Mouse (Mus musculus): ENCODE data around the gene Zfp1. TPM values are rescaled to one million over a fixed set of nuclear protein-coding genes. Genes with fewer than 3 reads are reported as not detected.

Gene Zfp1
- polyA plus RNA-seq, 1 experiment from 2014 or later = 21.2 TPM

DNA sequence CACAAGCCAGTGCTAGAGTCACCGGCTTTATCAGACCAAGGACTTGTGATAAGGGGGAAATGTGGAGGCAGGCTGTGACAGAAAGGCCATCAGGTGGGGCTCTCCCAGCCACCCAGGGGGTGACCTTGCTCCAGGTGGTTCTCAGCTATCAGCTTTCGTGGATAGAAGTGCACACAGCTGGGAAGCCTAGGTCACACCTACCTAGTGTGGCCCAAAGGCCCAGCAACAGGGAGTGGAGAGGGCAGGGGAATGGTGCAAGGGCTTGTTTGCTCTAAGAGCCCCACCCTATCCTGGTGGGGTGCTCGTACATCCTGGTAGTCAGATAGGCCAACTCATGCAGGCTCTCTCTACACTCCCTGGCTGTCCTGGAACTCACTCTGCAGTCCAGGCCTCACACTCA is 62.0 kb downstream of the Zfp1 start:
- no peaks in the 10 kb centered on the region for H3K27me3 ChIP-seq
- no peak overlapping the region for H3K4me3 ChIP-seq (replicated peaks)
- H3K36me3 ChIP-seq = peaks cover 17% of the 10 kb centered on the region
- no peak overlapping the region for H3K4me2 ChIP-seq
- peaks cover 26% of the 10 kb centered on the region for H3K4me1 ChIP-seq
- ATAC-seq (replicated peaks; ENCODE audit: low FRiP score) = no peak
- H3K9ac ChIP-seq = no peak overlapping the region
- H3K27ac ChIP-seq = no peak overlapping the region
- H3K9me3 ChIP-seq (replicated peaks) = no peaks in the 10 kb centered on the region
- WGBS = 65% methylated on average over 3 of the region's 3 CpGs

DNA sequence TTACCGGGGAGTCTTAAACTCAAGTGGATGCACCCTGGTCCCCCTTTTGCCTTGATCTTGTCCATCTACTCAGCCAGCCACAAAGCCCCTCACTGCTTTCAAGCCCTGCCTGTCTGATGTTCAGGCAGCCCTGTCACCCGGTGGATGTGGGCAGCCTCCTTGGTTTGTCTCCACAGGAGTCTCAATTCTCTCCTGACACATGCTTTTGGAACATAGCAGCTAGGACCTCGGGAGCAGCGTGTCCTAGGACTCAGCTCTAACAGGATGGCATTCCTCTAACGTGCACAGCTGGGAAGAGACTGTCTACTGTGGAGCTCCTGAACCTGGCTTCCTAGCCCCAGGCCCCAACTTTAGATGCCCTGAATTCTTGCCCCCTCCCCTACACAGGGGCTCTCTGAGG is 62.5 kb downstream of the Zfp1 start:
- Histone ChIP-seq H3K27ac (no peak overlapping the region), H3K4me2 (no peak overlapping the region), H3K27me3 (no peaks in the 10 kb centered on the region), H3K9me3 (replicated peaks) (no peaks in the 10 kb centered on the region), H3K4me1 (peaks cover 26% of the 10 kb centered on the region), H3K4me3 (replicated peaks) (no peak overlapping the region), H3K9ac (no peak overlapping the region), H3K36me3 (peaks cover 22% of the 10 kb centered on the region)
- ATAC-seq (replicated peaks; ENCODE audit: low FRiP score) = no peak
- 68% methylated on average over 5 of the region's 5 CpGs for WGBS

- ATAC-seq (replicated peaks; ENCODE audit: low FRiP score) = peak; percentile 31; the same call in 1 of the 2 replicates
- Histone ChIP-seq H3K27ac (peak overlapping the region; percentile 90), H3K9me3 (replicated peaks) (no peaks in the 10 kb centered on the region), H3K36me3 (peaks cover 48% of the 10 kb centered on the region), H3K9ac (no peak overlapping the region), H3K4me1 (peaks cover 26% of the 10 kb centered on the region), H3K4me3 (replicated peaks) (no peak overlapping the region), H3K4me2 (no peak overlapping the region), H3K27me3 (no peaks in the 10 kb centered on the region)
- WGBS = 60% methylated on average over 6 of the region's 6 CpGs
Measured at GRCm38 (mm10) chr8:111708265-111708664, 65.1 kb downstream of the Zfp1 start.

DNA sequence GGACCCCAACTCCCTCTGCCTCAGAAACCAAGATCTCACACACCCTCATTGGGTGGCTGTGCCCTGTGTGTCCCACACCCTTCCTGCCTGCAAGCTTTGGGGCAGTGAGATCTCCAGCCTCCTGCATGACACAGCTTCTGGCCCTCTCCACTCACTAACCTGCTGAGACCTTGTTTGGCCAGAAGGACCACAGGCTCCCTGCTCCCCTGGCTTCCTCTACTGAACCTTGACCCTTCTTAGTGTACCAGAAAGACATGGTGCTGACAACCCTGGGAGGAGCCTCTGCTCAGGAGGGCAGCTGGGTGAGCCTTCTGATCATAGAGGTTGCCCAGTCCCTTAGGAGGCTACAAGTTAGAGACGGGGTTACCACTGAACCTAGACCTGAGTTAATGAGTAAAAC is 66.0 kb downstream of the Zfp1 start:
- H3K27ac ChIP-seq = peak overlapping the region; percentile 90

DNA sequence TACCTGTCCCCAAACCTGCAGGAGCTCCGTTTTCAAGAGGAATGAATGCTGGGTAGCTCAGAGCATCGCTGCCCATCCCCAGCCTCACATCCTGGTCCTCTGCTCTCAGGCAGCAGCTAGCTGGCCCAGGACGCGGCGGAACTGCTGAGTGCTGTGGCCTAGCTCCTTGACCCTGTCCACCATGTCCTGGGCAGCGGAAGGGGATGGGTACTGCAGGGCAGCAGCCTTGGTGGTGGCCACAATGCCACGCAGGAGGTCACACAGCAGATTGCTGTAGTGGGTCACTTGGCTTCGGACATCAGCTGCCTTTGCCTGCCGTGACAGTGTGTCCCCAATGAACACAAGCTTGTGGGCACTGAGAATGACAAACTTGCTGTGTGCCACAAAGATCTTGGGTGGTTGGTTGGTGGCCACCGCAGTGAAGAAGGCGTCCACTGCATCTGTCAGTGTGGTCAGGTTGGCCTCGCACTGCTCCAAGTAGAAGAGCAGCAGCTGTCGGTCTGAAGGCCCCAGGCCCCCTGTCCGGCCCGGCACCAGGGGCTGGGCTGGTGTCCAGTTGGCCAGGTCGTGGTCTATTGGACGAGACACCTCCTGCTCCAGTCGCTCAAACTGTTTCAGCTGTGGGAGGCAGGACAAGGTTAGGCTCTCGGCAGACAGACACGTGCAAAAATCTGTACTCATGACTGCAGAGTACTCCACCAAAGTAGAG is 67.7 kb downstream of the Zfp1 start:
- Histone ChIP-seq H3K9ac (no peak overlapping the region), H3K36me3 (peaks cover 74% of the 10 kb centered on the region), H3K27me3 (no peaks in the 10 kb centered on the region)

More for the DNA sequence above, 66.0 kb downstream of the Zfp1 start:
- no peak overlapping the region for H3K4me2 ChIP-seq
- H3K4me3 ChIP-seq (replicated peaks) = no peak overlapping the region
- H3K9me3 ChIP-seq (replicated peaks) = no peaks in the 10 kb centered on the region
- H3K4me1 ChIP-seq = peaks cover 26% of the 10 kb centered on the region
- WGBS = 61% methylated on average over 1 of the region's 1 CpGs
- no peak overlapping the region for H3K9ac ChIP-seq
- H3K27me3 ChIP-seq = no peaks in the 10 kb centered on the region
- H3K36me3 ChIP-seq = peaks cover 57% of the 10 kb centered on the region
- ATAC-seq (replicated peaks; ENCODE audit: low FRiP score) = peak; percentile 68

GRCm38 (mm10) chr8:111712135-111712534 is 68.9 kb downstream of the Zfp1 start:
- no peak overlapping the region for H3K4me2 ChIP-seq
- H3K9ac ChIP-seq = no peak overlapping the region
- H3K4me3 ChIP-seq (replicated peaks) = no peak overlapping the region
- WGBS = 34% methylated on average over 9 of the region's 9 CpGs
- H3K36me3 ChIP-seq = peaks cover 80% of the 10 kb centered on the region
- H3K27ac ChIP-seq = no peak overlapping the region; the same call in 1 of the 2 replicates
- no peak for ATAC-seq (replicated peaks; ENCODE audit: low FRiP score)
- no peaks in the 10 kb centered on the region for H3K9me3 ChIP-seq (replicated peaks)
- H3K4me1 ChIP-seq = peaks cover 34% of the 10 kb centered on the region
- H3K27me3 ChIP-seq = no peaks in the 10 kb centered on the region

More for the DNA sequence above, 67.7 kb downstream of the Zfp1 start:
- Histone ChIP-seq H3K9me3 (replicated peaks) (no peaks in the 10 kb centered on the region), H3K4me3 (replicated peaks) (no peak overlapping the region), H3K4me1 (peaks cover 22% of the 10 kb centered on the region), H3K4me2 (no peak overlapping the region), H3K27ac (no peak overlapping the region)
- 81% methylated on average over 20 of the region's 20 CpGs for WGBS
- no peak for ATAC-seq (replicated peaks; ENCODE audit: low FRiP score)

DNA sequence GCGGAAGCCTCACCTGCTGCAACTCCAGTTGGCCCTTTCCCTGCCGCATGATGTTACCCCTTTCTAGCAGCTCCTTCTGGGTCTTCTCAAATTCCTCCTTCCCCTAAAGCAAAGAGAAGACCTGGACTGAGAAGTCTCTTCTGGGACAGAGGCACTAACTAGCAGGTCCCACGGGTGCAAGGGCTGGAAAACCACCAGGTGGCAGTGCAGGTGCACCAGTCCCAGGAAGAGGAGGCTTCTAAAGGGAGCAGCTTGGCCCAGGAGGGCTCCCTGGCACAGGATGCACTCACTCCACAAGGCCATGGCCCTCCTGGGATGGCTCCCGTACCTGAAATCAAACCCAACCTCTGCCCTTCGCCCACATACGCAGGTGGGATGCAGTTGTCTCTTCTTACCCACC is 69.4 kb downstream of the Zfp1 start:
- no peak overlapping the region for H3K9ac ChIP-seq
- no peaks in the 10 kb centered on the region for H3K27me3 ChIP-seq
- peaks cover 39% of the 10 kb centered on the region for H3K4me1 ChIP-seq
- ATAC-seq (replicated peaks; ENCODE audit: low FRiP score) = 0 out of 2 replicates have a peak, but pooled peaks have one; percentile 46
- no peak overlapping the region for H3K4me2 ChIP-seq
- H3K36me3 ChIP-seq = peaks cover 80% of the 10 kb centered on the region
- no peaks in the 10 kb centered on the region for H3K9me3 ChIP-seq (replicated peaks)
- H3K4me3 ChIP-seq (replicated peaks) = no peak overlapping the region
- H3K27ac ChIP-seq = no peak overlapping the region; the same call in 1 of the 2 replicates
- 70% methylated on average over 6 of the region's 6 CpGs for WGBS

DNA sequence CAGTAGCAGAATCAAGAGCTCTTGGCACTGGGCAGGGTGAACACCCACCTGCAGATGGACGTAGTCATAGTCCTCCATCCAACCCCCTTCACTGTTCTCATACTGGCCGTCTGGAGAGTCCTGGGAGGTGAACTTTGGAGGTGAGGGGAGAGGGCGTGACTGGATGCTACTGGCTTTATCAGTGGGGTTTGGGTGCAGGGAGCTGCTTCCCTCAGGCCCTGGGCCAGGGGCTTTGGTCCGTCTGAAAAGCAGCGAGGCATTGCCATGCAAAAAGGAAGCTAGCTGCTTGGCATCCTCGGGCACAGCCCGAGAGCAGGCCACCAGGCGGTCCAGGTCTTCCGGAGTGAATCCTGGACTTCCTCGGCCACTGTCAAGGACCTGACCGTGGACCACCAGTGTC is 70.1 kb downstream of the Zfp1 start:
- WGBS = 92% methylated on average over 11 of the region's 11 CpGs
- no peak overlapping the region for H3K4me2 ChIP-seq
- no peak overlapping the region for H3K27ac ChIP-seq
- no peak overlapping the region for H3K4me3 ChIP-seq (replicated peaks)
- H3K9me3 ChIP-seq (replicated peaks) = no peaks in the 10 kb centered on the region
- no peak overlapping the region for H3K9ac ChIP-seq
- no peak for ATAC-seq (replicated peaks; ENCODE audit: low FRiP score)
- H3K27me3 ChIP-seq = no peaks in the 10 kb centered on the region
- H3K4me1 ChIP-seq = peaks cover 44% of the 10 kb centered on the region
- H3K36me3 ChIP-seq = peaks cover 83% of the 10 kb centered on the region

GRCm38 (mm10) chr8:111713817-111714216 is 70.6 kb downstream of the Zfp1 start:
- Histone ChIP-seq H3K4me2 (no peak overlapping the region), H3K27me3 (no peaks in the 10 kb centered on the region), H3K36me3 (peaks cover 85% of the 10 kb centered on the region), H3K4me1 (peaks cover 42% of the 10 kb centered on the region), H3K9ac (no peak overlapping the region), H3K9me3 (replicated peaks) (no peaks in the 10 kb centered on the region), H3K4me3 (replicated peaks) (no peak overlapping the region), H3K27ac (no peak overlapping the region)
- ATAC-seq (replicated peaks; ENCODE audit: low FRiP score) = no peak
- WGBS = 93% methylated on average over 25 of the region's 25 CpGs

DNA sequence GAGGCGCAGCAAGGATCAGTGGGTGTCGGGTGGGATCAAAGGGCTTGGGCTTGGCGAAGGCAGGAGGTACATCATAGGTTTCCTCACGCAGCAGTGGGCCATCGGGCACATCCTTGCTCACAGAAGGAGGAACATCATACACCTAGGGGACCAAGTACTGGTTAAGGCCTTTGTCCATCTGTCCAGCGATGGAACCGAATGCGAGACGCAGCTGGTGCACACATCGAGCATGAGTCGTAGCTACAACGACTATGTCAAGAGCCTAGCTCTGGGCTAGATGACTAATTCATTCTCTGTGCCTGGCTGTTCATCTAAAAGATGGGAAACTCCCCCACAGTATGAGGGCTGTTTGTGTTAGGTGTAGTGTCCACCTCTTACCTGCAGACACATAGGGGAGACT is 71.1 kb downstream of the Zfp1 start:
- no peak overlapping the region for H3K4me2 ChIP-seq
- H3K27ac ChIP-seq = no peak overlapping the region
- H3K9me3 ChIP-seq (replicated peaks) = no peaks in the 10 kb centered on the region
- peaks cover 83% of the 10 kb centered on the region for H3K36me3 ChIP-seq
- 92% methylated on average over 12 of the region's 12 CpGs for WGBS
- H3K9ac ChIP-seq = no peak overlapping the region
- ATAC-seq (replicated peaks; ENCODE audit: low FRiP score) = no peak
- H3K4me1 ChIP-seq = peaks cover 41% of the 10 kb centered on the region
- H3K27me3 ChIP-seq = no peaks in the 10 kb centered on the region
- no peak overlapping the region for H3K4me3 ChIP-seq (replicated peaks)

GRCm38 (mm10) chr8:111715514-111715913 is 72.3 kb downstream of the Zfp1 start:
- WGBS = 83% methylated on average over 13 of the region's 13 CpGs
- peaks cover 41% of the 10 kb centered on the region for H3K4me1 ChIP-seq
- H3K27me3 ChIP-seq = no peaks in the 10 kb centered on the region
- no peak overlapping the region for H3K4me3 ChIP-seq (replicated peaks)
- no peak overlapping the region for H3K9ac ChIP-seq
- H3K36me3 ChIP-seq = peaks cover 83% of the 10 kb centered on the region
- H3K4me2 ChIP-seq = no peak overlapping the region
- no peaks in the 10 kb centered on the region for H3K9me3 ChIP-seq (replicated peaks)
- no peak for ATAC-seq (replicated peaks; ENCODE audit: low FRiP score)
- no peak overlapping the region for H3K27ac ChIP-seq

DNA sequence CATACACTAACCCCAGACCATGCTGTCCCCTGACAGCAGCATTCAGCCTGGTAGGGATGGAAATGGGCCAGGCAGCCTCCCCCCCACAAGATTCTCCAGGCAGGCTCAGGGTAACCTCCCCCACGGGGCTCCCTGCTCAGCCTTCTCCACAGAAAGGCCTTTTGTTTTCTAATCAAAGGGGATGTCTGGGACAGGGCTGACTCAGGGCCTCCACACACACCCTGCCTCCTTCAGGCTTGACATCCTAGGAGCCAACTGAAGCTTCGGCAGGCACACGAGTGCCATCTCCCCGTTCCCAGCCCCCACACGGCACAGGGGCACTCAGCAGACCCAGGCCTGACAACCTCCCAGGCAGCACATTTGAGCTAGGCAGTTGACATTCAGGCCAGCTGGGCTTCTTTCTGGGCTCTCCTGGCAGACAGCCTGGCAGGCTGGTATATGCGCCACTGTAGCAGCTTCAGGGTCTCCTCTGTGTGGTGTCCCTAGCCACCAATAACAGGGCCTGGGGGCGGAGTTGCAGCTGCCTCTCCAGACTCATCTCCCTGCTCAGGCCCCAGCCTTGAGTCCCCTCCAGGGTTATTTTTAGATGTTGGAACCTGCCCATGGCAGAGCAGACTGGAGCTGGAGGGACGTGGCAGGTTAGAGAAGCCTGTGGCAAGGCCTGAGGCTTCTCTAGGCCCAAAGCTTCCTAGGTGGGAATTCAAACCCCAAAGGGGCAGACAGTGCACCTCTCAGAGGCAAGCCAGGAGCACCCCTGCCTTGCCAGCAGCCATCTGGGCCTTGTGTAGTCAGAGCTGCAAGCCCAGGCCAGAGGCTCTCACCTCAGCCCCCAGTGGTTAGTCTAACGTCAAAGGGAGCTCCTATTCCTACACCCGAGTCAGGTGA is 73.6 kb downstream of the Zfp1 start:
- Histone ChIP-seq H3K4me1 (peaks cover 51% of the 10 kb centered on the region), H3K27ac (peak overlapping the region; percentile 69), H3K9me3 (replicated peaks) (no peaks in the 10 kb centered on the region), H3K4me2 (no peak overlapping the region), H3K9ac (peak overlapping the region; percentile 8; the same call in 1 of the 2 replicates), H3K36me3 (peaks cover 77% of the 10 kb centered on the region), H3K27me3 (no peaks in the 10 kb centered on the region), H3K4me3 (replicated peaks) (no peak overlapping the region)
- peak; percentile 20; the same call in 1 of the 2 replicates for ATAC-seq (replicated peaks; ENCODE audit: low FRiP score)
- 50% methylated on average over 10 of the region's 10 CpGs for WGBS

All from kidney, embryonic 15.5 days (tissue).